Mouse (Mus musculus): Measurements from ENCODE around the gene Slc38a11.

- TF ChIP-seq POLR2A (IDR thresholded peaks at IDR 0.05; ENCODE audit: low read depth, low read length), result no peak
- TF ChIP-seq CTCF (conservative IDR thresholded peaks at IDR 0.05; ENCODE audit: insufficient read depth, insufficient read length, low read depth, low read length), result no peak
These were observed 74.1 kb downstream of the Slc38a11 start for GRCm38 (mm10) chr2:65289721-65290120.

Data from kidney, adult 2 months (tissue).